Mouse (Mus musculus) hindbrain, embryonic 14.5 days (tissue): ENCODE measurements around the gene Cmtm2b. TPM values are rescaled to one million over a fixed set of nuclear protein-coding genes. Genes with fewer than 3 reads are reported as not detected.
A peak's percentile ranks its signal among the peaks of the same experiment; 100 is the strongest.
"Not testable (repeated sequence)": the region's sequence is repeated elsewhere in the genome, so short reads cannot be mapped to it uniquely, and the experiment has no call there.

ENCODE experiments used
- ATAC-seq: fragments of 200-750 bp; cut with Nextera tagmentation; 2 replicates; pipeline ENCODE4 v1.8.0; 2017; ENCODE audit warnings: moderate number of reproducible peaks, mild to moderate bottlenecking, moderate TSS enrichment, moderate library complexity; ENCODE audit not compliant: low FRiP score
- DNase-seq: peaks from one replicate; pipeline ENCODE4 v3.0.0-alpha.2; 2015; ENCODE audit warnings: low spot score
- H3K27ac ChIP-seq: fragments of 300-500 bp; sonication (generic); 2 replicates; pipeline ENCODE4 v1.5.1; 2014; ENCODE audit warnings: mild to moderate bottlenecking, moderate library complexity
- H3K27me3 ChIP-seq: fragments of 300-500 bp; sonication (generic); 2 replicates; pipeline ENCODE4 v1.6.1; 2014; ENCODE audit warnings: mild to moderate bottlenecking, low read length, mixed read lengths; ENCODE audit not compliant: control insufficient read depth, insufficient read depth
- H3K36me3 ChIP-seq: fragments of 300-500 bp; sonication (generic); replicated peaks from 2 replicates; pipeline ENCODE4 v1.6.1; 2014; ENCODE audit not compliant: control insufficient read depth, insufficient read depth
- H3K4me1 ChIP-seq: fragments of 300-500 bp; sonication (generic); replicated peaks from 2 replicates; pipeline ENCODE4 v1.6.1; 2014; ENCODE audit warnings: antibody characterized with exemption, low read length, mixed read lengths; ENCODE audit not compliant: control insufficient read depth, insufficient read depth
- H3K4me2 ChIP-seq: fragments of 300-500 bp; sonication (generic); replicated peaks from 2 replicates; pipeline ENCODE4 v1.6.1; 2014; ENCODE audit warnings: mild to moderate bottlenecking, moderate library complexity
- H3K4me3 ChIP-seq: fragments of 300-500 bp; sonication (generic); replicated peaks from 2 replicates; pipeline ENCODE4 v1.5.1; 2014; ENCODE audit warnings: mild to moderate bottlenecking, low read length
- H3K9ac ChIP-seq: fragments of 300-500 bp; sonication (generic); 2 replicates; pipeline ENCODE4 v1.6.1; 2014
- H3K9me3 ChIP-seq: fragments of 300-500 bp; sonication (generic); 2 replicates; pipeline ENCODE4 v1.6.1; 2016; ENCODE audit warnings: low read length; ENCODE audit not compliant: control insufficient read depth
- WGBS: fragments of 180-500 bp; shearing (Covaris S2); extraction: QIAGEN DNeasy Blood & Tissue Kit; methylation state at CpG from one replicate; pipeline ENCODE4 v1.1.7; 2014; 5-methylcytosine and 5-hydroxymethylcytosine counted together
- polyA plus RNA-seq: library from polyadenylated mRNA; unstranded; fragments of >200 nt; fragmentation: Nextera tagmentation; extraction: Ambion mirVana; gene quantifications from 2 replicates; pipeline ENCODE4 v1.2.1, GENCODE M21; 2014

The Cmtm2b gene
- polyA plus RNA-seq, 1 experiment from 2014 or later, result not detected

DNA sequence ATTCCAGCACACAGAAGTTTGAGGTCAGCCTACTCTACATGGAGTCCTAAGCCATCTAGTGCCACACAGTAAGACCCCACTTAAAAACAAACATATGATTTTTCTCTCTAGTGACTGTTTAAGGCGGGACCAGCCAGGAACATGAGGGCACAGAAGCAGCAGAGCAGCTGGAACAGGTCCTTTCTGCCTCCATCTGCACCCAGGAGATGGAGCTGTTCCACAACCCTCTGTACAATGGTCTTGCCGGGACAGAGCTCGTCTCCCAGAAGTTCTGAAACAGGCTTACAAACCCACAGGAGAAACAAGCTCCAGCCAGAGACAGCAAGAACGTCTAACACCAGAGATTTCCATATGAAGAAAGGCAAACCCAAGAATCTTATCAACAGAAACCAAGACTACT, 8.7 kb upstream of the Cmtm2b start:
- ATAC-seq, result no peak
- WGBS, result 76% methylated on average over 4 of the region's 4 CpGs
- Histone ChIP-seq H3K4me2 (no peak overlapping the region), H3K27ac (no peak overlapping the region), H3K36me3 (no peaks in the 10 kb centered on the region), H3K4me3 (no peak overlapping the region), H3K4me1 (no peaks in the 10 kb centered on the region), H3K9me3 (no peaks in the 10 kb centered on the region), H3K9ac (no peak overlapping the region), H3K27me3 (no peaks in the 10 kb centered on the region)
- DNase-seq, result no peak

DNA sequence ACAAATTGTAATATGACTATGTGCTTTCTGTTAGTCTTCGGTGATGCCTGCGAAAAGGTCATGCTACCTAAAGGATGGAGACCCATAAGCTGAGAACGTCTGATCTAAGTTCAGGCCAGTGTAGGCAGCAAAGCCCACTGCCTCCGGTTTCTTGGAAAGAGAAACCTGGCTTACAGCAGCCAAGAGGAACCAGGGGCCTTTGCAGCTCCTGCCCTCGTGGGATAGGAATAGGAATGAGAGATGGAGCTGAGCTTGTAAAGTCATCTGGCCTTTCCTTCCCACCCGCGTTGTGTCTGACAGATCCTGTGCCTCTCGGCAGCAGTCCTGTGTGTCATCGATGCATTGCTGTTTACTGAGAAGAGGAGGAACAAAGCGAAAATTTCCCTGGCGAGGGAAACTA, 763 bp upstream of the Cmtm2b start, which contains the start of gene Gm11020:
TSS of gene Gm11020 (plus strand) at position 301 of the 400 bp plus-strand sequence.
- DNase-seq, H3K27ac ChIP-seq, H3K27me3 ChIP-seq, H3K36me3 ChIP-seq, H3K9ac ChIP-seq, H3K9me3 ChIP-seq, ATAC-seq, H3K4me1 ChIP-seq, H3K4me3 ChIP-seq, H3K4me2 ChIP-seq: not testable (repeated sequence)
- WGBS, result 92% methylated on average over 7 of the region's 11 CpGs

GRCm38 (mm10) chr8:104332665-104333631, 10.9 kb downstream of the Cmtm2b start:
- no peaks in the 10 kb centered on the region for H3K27me3 ChIP-seq
- H3K4me1 ChIP-seq, result no peaks in the 10 kb centered on the region
- WGBS, result 85% methylated on average over 5 of the region's 5 CpGs
- H3K4me3 ChIP-seq, result no peak overlapping the region
- DNase-seq (no peak), ATAC-seq (no peak)
- H3K27ac ChIP-seq, result no peak overlapping the region
- no peaks in the 10 kb centered on the region for H3K9me3 ChIP-seq
- no peak overlapping the region for H3K9ac ChIP-seq
- no peaks in the 10 kb centered on the region for H3K36me3 ChIP-seq
- H3K4me2 ChIP-seq, result no peak overlapping the region

GRCm38 (mm10) chr8:104333786-104334185, 11.8 kb downstream of the Cmtm2b start:
- Histone ChIP-seq H3K4me1 (no peaks in the 10 kb centered on the region), H3K36me3 (no peaks in the 10 kb centered on the region), H3K9ac (no peak overlapping the region), H3K4me2 (no peak overlapping the region), H3K27me3 (no peaks in the 10 kb centered on the region), H3K27ac (no peak overlapping the region), H3K4me3 (no peak overlapping the region), H3K9me3 (no peaks in the 10 kb centered on the region)
- DNase-seq, result no peak
- 83% methylated on average over 5 of the region's 5 CpGs for WGBS
- no peak for ATAC-seq

GRCm38 (mm10) chr8:104334196-104334595, 12.2 kb downstream of the Cmtm2b start:
- ATAC-seq (no peak), DNase-seq (no peak)
- WGBS, result 64% methylated on average over 1 of the region's 1 CpGs

DNA sequence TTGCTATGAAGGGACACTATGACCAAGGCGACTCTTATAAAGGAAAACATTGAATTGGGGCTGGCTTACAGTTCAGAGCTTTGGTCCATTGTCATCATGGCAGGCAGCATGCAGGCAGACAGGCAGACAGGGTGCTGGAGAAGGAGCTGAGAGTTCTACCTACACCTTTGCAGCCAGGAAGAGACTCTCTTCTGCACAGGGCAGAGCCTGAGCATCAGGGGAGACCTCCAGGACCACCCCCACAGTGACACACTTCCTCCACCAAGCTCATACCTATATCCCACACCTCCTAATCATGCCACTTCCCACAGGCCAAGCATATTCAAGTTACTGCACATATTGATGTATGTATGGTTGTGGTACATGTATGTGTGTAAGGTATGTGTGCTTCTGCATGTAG, 14.8 kb downstream of the Cmtm2b start:
- 97% methylated on average over 1 of the region's 1 CpGs for WGBS
- H3K4me3 ChIP-seq, result no peak overlapping the region
- H3K27ac ChIP-seq, result no peak overlapping the region
- DNase-seq, result no peak
- ATAC-seq, result no peak
- H3K9ac ChIP-seq, result no peak overlapping the region
- H3K4me2 ChIP-seq, result no peak overlapping the region
- no peaks in the 10 kb centered on the region for H3K36me3 ChIP-seq
- H3K27me3 ChIP-seq, result no peaks in the 10 kb centered on the region
- 0 out of 2 replicates have a peak, but pooled peaks cover 3% of the 10 kb centered on the region for H3K4me1 ChIP-seq
- H3K9me3 ChIP-seq, result no peaks in the 10 kb centered on the region

More at GRCm38 (mm10) chr8:104334196-104334595, 12.2 kb downstream of the Cmtm2b start:
- H3K4me3 ChIP-seq, result no peak overlapping the region
- H3K36me3 ChIP-seq, result no peaks in the 10 kb centered on the region
- H3K27me3 ChIP-seq, result no peaks in the 10 kb centered on the region
- no peaks in the 10 kb centered on the region for H3K9me3 ChIP-seq
- H3K4me2 ChIP-seq, result no peak overlapping the region
- H3K4me1 ChIP-seq, result no peaks in the 10 kb centered on the region
- no peak overlapping the region for H3K27ac ChIP-seq
- H3K9ac ChIP-seq, result no peak overlapping the region

GRCm38 (mm10) chr8:104337890-104338289, 15.9 kb downstream of the Cmtm2b start:
- Histone ChIP-seq H3K27me3 (no peaks in the 10 kb centered on the region), H3K27ac (no peak overlapping the region), H3K9me3 (no peaks in the 10 kb centered on the region), H3K4me3 (no peak overlapping the region), H3K4me2 (no peak overlapping the region), H3K4me1 (0 out of 2 replicates have a peak, but pooled peaks cover 3% of the 10 kb centered on the region), H3K36me3 (no peaks in the 10 kb centered on the region), H3K9ac (no peak overlapping the region)
- ATAC-seq (no peak), DNase-seq (no peak)
- WGBS, result 52% methylated on average over 3 of the region's 3 CpGs

DNA sequence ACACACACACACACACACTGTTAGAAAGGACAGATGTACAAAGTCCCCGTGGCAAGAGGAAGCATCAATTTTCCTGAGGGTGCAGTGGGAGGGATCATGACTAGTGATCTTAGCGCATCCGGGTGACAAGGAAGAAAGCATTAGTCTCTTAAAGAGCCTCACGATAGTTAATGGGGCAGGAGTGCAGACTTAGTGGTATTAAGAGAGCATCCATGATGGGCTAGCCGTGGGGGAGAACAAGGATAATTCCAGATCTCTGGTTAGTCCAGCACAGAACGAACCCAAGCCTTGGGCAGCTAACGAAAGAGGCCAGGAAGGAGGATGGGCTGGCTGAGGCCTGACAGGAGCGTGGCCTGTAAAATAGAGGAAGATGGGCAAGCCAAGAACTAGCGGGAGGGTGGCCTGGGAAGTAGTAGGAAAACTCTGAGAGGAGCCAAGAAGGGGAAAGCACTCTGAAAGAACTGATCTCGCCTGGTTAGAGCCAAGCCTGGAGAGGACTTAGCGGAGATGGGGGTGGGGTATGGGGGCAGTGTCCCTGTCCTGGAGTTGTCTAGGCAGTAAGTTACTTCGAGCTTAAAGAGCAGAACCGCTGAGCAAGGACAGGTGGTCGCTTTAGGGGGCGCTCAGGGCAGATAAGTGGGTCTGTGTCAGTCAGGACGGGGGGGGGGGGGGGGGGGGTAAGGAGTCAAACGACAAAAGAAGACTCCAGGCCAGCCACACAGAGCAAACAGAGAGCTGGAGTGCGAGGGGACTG, 17.4 kb downstream of the Cmtm2b start, which contains the start of gene Cmtm3:
TSS of gene Cmtm3 (plus strand) at position 182 of the 754 bp plus-strand sequence.
- Histone ChIP-seq H3K4me1 (0 out of 2 replicates have a peak, but pooled peaks cover 3% of the 10 kb centered on the region), H3K27me3 (no peaks in the 10 kb centered on the region), H3K9me3 (no peaks in the 10 kb centered on the region), H3K36me3 (no peaks in the 10 kb centered on the region), H3K4me2 (peak within 1 kb of the TSS; percentile 76), H3K27ac (0 out of 2 replicates have a peak within 1 kb of the TSS, but pooled peaks have one; percentile 44), H3K9ac (peak within 1 kb of the TSS; percentile 71), H3K4me3 (peak within 1 kb of the TSS; percentile 49)
- WGBS, result 13% methylated on average over 17 of the region's 18 CpGs
- DNase-seq (no peak), ATAC-seq (no peak)

GRCm38 (mm10) chr8:104339983-104340232, 17.9 kb downstream of the Cmtm2b start:
- 3% methylated on average over 6 of the region's 6 CpGs for WGBS
- Histone ChIP-seq H3K9me3 (no peaks in the 10 kb centered on the region), H3K9ac (peak overlapping the region; percentile 71), H3K4me3 (peak overlapping the region; percentile 49), H3K36me3 (no peaks in the 10 kb centered on the region), H3K4me2 (peak overlapping the region; percentile 76), H3K27me3 (no peaks in the 10 kb centered on the region), H3K4me1 (0 out of 2 replicates have a peak, but pooled peaks cover 3% of the 10 kb centered on the region), H3K27ac (no peak overlapping the region)
- no peak for DNase-seq
- no peak for ATAC-seq
